Mouse (Mus musculus): Measurements from ENCODE around the gene Gbp6. TPM values are rescaled to one million over a fixed set of nuclear protein-coding genes. Genes with fewer than 3 reads are reported as not detected.
"Not testable (repeated sequence)": the region's sequence is repeated elsewhere in the genome, so short reads cannot be mapped to it uniquely, and the experiment has no call there.

The Gbp6 gene
- polyA plus RNA-seq, 1 experiment from 2014 or later: 1.6 TPM

DNA sequence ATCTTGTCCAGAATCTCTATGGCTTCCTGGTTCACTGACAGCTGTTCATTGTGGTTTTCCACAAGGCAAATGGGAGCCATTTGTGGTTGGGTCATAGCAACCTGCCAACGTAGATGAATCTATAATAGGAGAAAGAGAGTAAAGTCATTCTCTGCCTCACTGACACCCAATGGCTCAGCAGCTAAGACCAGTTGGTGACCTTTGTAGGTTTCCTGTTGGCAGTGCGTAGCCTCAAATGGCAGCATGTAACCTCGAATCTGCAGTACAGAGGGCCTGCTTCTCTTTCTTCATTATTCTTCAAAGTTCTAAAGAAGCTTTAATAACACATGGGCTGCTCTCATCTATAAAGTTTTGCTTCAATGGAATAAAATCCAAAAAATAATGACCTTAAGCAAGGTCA, 57.5 kb downstream of the Gbp6 start:
- WGBS: 85% methylated on average over 3 of the region's 3 CpGs
- H3K27ac ChIP-seq (ENCODE audit: low read depth); H3K4me3 ChIP-seq (ENCODE audit: low read depth, low read length); H3K9ac ChIP-seq; H3K9me3 ChIP-seq (ENCODE audit: low read depth, low read length); DNase-seq; H3K27me3 ChIP-seq (ENCODE audit: insufficient read depth, low read length); H3K36me3 ChIP-seq (ENCODE audit: insufficient read depth); H3K4me2 ChIP-seq; H3K4me1 ChIP-seq (ENCODE audit: insufficient read depth); ATAC-seq (ENCODE audit: insufficient read depth): not testable (repeated sequence)

Other genes starting within 250 kb of the Gbp6 start
- 2.6 and 2.7 TPM in 2 replicates for gene Gbp9, start 154.2 kb downstream of the Gbp6 start, polyA plus RNA-seq (2014; fragmentation: Nextera tagmentation; extraction: Ambion mirVana)
- 0.24 and 0.34 TPM in 2 replicates for gene Gbp8, start 154.2 kb downstream of the Gbp6 start, polyA plus RNA-seq (2014; fragmentation: Nextera tagmentation; extraction: Ambion mirVana)
- 0.66 and 1.2 TPM in 2 replicates for gene Gbp4, start 154.1 kb downstream of the Gbp6 start, polyA plus RNA-seq (2014; fragmentation: Nextera tagmentation; extraction: Ambion mirVana)
- gene Gbp10, start 54.2 kb downstream of the Gbp6 start, polyA plus RNA-seq (2014; fragmentation: Nextera tagmentation; extraction: Ambion mirVana): 0.26 TPM in 1 of 2 replicates, not detected in the other
- 0.29 TPM in 1 of 2 replicates, not detected in the other for gene Gm43302, start within 50 bp of the Gbp6 start, polyA plus RNA-seq (2014; fragmentation: Nextera tagmentation; extraction: Ambion mirVana)
- gene Lrrc8b, start 122.1 kb upstream of the Gbp6 start, polyA plus RNA-seq (2014; fragmentation: Nextera tagmentation; extraction: Ambion mirVana): 10.4 and 11.3 TPM in 2 replicates
- 23.4 and 24.7 TPM in 2 replicates for gene Lrrc8c, start 225.7 kb upstream of the Gbp6 start, polyA plus RNA-seq (2014; fragmentation: Nextera tagmentation; extraction: Ambion mirVana)

Measured in lung, embryonic 14.5 days (tissue).